Mouse (Mus musculus): ENCODE data around the gene Ttc30a1. TPM values are rescaled to one million over a fixed set of nuclear protein-coding genes. Genes with fewer than 3 reads are reported as not detected.

Ttc30a1 gene
- polyA plus RNA-seq, 1 experiment: not detected

DNA sequence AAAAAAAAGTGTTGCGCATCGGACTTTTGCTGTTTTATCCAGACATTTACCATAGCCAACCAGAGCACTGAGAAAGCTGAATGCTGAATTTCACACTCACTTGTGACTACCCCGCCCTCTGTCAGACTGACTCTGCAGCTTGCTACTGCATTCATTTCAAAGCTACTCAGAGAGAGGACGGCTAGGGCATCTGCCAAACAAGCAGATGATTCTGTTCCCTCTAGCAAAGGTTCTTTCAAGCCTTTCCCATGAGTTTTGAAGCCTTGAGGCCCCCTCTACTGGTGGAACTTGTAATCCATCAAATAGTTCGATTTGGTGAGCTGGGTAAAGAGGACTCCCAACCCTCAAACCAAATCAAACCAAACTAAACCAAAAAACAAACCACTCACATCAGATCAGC is 16.8 kb downstream of the Ttc30a1 start:
- WGBS: 15% methylated on average over 5 of the region's 5 CpGs
- Histone ChIP-seq H3K4me1 (ENCODE audit: control insufficient read depth, insufficient read depth, low read length) (no peaks in the 10 kb centered on the region), H3K27ac (ENCODE audit: insufficient read depth, low read depth, low read length) (no peak overlapping the region), H3K4me3 (ENCODE audit: insufficient read depth, low read depth, low read length) (0 out of 2 replicates have a peak overlapping the region, but pooled peaks have one; percentile 17)
- TF ChIP-seq POLR2A (IDR thresholded peaks at IDR 0.05; ENCODE audit: insufficient read depth, low read depth, low read length) (no peak), CTCF (IDR thresholded peaks at IDR 0.05; ENCODE audit: insufficient read depth, low read depth, low read length) (no peak)

GRCm38 (mm10) chr2:75964512-75964911 is 17.3 kb downstream of the Ttc30a1 start:
- peak; percentile 40; the same call in 1 of the 2 replicates for TF ChIP-seq CTCF (IDR thresholded peaks at IDR 0.05; ENCODE audit: insufficient read depth, low read depth, low read length)
- no peak for TF ChIP-seq POLR2A (IDR thresholded peaks at IDR 0.05; ENCODE audit: insufficient read depth, low read depth, low read length)

DNA sequence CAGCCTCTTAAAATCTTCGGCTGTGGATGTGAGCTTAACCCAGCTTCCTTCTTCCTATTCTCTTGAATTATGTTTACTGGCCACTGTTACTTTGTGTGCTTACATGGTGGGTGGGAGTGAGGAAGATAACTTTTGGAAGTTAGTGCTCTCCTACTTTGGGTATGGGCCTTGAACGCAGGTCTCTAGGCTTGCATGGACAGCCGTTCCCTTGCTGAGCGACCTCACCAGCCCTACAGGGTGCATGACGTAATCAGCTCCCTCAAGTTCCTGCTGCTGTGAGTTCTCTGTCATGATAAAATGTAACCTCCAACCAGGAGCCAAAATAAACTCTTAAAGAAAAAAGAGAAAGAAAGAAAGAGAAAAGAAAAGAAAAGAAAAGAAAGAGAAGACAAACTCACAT is 17.7 kb downstream of the Ttc30a1 start:
- no peak overlapping the region for H3K4me3 ChIP-seq (ENCODE audit: insufficient read depth, low read depth, low read length)
- 65% methylated on average over 5 of the region's 5 CpGs for WGBS
- H3K27ac ChIP-seq (ENCODE audit: insufficient read depth, low read depth, low read length): no peak overlapping the region
- H3K4me1 ChIP-seq (ENCODE audit: control insufficient read depth, insufficient read depth, low read length): peaks cover 2% of the 10 kb centered on the region; the same call in 1 of the 2 replicates
- TF ChIP-seq POLR2A (IDR thresholded peaks at IDR 0.05; ENCODE audit: insufficient read depth, low read depth, low read length) (no peak), CTCF (IDR thresholded peaks at IDR 0.05; ENCODE audit: insufficient read depth, low read depth, low read length) (no peak)

More at GRCm38 (mm10) chr2:75964512-75964911, 17.3 kb downstream of the Ttc30a1 start:
- WGBS: 7% methylated on average over 14 of the region's 14 CpGs
- Histone ChIP-seq H3K4me3 (ENCODE audit: insufficient read depth, low read depth, low read length) (peak overlapping the region; percentile 17; the same call in 1 of the 2 replicates), H3K4me1 (ENCODE audit: control insufficient read depth, insufficient read depth, low read length) (peaks cover 2% of the 10 kb centered on the region; the same call in 1 of the 2 replicates), H3K27ac (ENCODE audit: insufficient read depth, low read depth, low read length) (no peak overlapping the region; the same call in 1 of the 2 replicates)

DNA sequence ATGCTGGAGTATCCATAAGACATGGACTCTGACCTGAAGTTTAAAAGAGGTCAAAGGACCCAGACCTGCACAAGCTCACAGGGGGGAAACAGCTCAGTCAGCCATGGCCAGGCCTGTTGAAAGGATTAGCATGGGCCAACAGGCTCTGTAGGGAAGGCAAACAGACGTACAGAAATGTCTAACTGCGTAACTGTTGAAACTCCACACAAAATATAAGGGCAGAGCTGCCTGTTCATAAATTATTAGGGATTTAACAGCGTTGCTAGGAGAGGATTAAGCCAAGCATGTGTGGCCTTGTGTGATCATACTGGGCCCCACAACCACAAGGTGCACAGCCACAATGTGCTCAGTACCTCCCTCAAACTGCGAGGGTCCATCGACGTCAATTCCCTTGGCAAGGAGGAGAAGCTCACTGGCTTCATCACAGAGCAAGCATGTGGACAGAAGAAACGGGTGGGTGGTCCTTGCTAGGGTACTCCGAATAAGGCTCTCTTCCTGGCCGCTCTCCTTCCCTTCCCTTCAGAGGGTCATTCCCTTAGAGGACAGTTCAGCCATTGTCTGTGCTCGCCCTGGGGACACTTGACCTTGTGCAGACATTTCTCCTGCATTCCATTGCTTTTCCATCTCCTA is 18.4 kb downstream of the Ttc30a1 start:
- 80% methylated on average over 10 of the region's 10 CpGs for WGBS
- Histone ChIP-seq H3K4me3 (ENCODE audit: insufficient read depth, low read depth, low read length) (no peak overlapping the region), H3K27ac (ENCODE audit: insufficient read depth, low read depth, low read length) (no peak overlapping the region), H3K4me1 (ENCODE audit: control insufficient read depth, insufficient read depth, low read length) (peaks cover 2% of the 10 kb centered on the region; the same call in 1 of the 2 replicates)
- TF ChIP-seq CTCF (IDR thresholded peaks at IDR 0.05; ENCODE audit: insufficient read depth, low read depth, low read length) (no peak), POLR2A (IDR thresholded peaks at IDR 0.05; ENCODE audit: insufficient read depth, low read depth, low read length) (no peak)

GRCm38 (mm10) chr2:75960366-75961330 is 21.1 kb downstream of the Ttc30a1 start:
- no peak overlapping the region for H3K27ac ChIP-seq (ENCODE audit: insufficient read depth, low read depth, low read length)
- 69% methylated on average over 15 of the region's 15 CpGs for WGBS
- no peak for TF ChIP-seq CTCF (IDR thresholded peaks at IDR 0.05; ENCODE audit: insufficient read depth, low read depth, low read length)
- TF ChIP-seq POLR2A (IDR thresholded peaks at IDR 0.05; ENCODE audit: insufficient read depth, low read depth, low read length): no peak

DNA sequence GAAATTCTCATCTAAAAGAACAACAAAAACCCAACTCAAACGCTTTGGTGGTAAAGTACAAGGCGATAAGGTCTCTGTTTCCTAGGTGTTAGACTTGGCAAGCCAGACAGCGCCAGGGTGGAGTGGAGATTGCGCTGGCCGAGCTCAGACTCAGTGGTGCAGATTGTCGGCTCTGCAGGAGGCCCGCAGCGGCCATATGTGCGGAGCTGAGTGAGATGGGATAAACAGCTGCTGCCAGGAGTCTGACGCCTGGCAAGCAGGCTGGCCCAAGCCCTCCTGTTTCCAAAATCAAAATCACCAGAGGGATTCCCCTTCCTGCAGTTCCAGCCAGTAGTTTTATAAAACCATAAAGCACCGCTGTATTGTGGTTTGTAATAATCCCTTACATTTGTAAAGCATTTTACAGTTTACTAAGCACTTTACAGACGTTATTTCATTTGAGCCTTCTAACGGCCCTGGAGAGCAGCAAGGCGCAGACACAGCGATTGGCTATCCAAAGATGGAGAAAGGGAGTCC is 21.9 kb downstream of the Ttc30a1 start:
- no peak overlapping the region for H3K27ac ChIP-seq (ENCODE audit: insufficient read depth, low read depth, low read length)
- peaks cover 2% of the 10 kb centered on the region; the same call in 1 of the 2 replicates for H3K4me1 ChIP-seq (ENCODE audit: control insufficient read depth, insufficient read depth, low read length)
- no peak overlapping the region for H3K4me3 ChIP-seq (ENCODE audit: insufficient read depth, low read depth, low read length)
- WGBS: 27% methylated on average over 15 of the region's 15 CpGs
- no peak for TF ChIP-seq POLR2A (IDR thresholded peaks at IDR 0.05; ENCODE audit: insufficient read depth, low read depth, low read length)
- TF ChIP-seq CTCF (IDR thresholded peaks at IDR 0.05; ENCODE audit: insufficient read depth, low read depth, low read length): no peak

More at GRCm38 (mm10) chr2:75960366-75961330, 21.1 kb downstream of the Ttc30a1 start:
- Histone ChIP-seq H3K4me3 (ENCODE audit: insufficient read depth, low read depth, low read length) (no peak overlapping the region), H3K4me1 (ENCODE audit: control insufficient read depth, insufficient read depth, low read length) (peaks cover 2% of the 10 kb centered on the region; the same call in 1 of the 2 replicates)

- TF ChIP-seq CTCF (IDR thresholded peaks at IDR 0.05; ENCODE audit: insufficient read depth, low read depth, low read length) (no peak), POLR2A (IDR thresholded peaks at IDR 0.05; ENCODE audit: insufficient read depth, low read depth, low read length) (no peak)
- H3K4me1 ChIP-seq (ENCODE audit: control insufficient read depth, insufficient read depth, low read length): peaks cover 2% of the 10 kb centered on the region; the same call in 1 of the 2 replicates
- H3K27ac ChIP-seq (ENCODE audit: insufficient read depth, low read depth, low read length): no peak overlapping the region
- H3K4me3 ChIP-seq (ENCODE audit: insufficient read depth, low read depth, low read length): no peak overlapping the region
- 55% methylated on average over 18 of the region's 18 CpGs for WGBS
Observed at GRCm38 (mm10) chr2:75959183-75959849, 22.5 kb downstream of the Ttc30a1 start.

- no peak for TF ChIP-seq CTCF (IDR thresholded peaks at IDR 0.05; ENCODE audit: insufficient read depth, low read depth, low read length)
- no peak for TF ChIP-seq POLR2A (IDR thresholded peaks at IDR 0.05; ENCODE audit: insufficient read depth, low read depth, low read length)
- peaks cover 2% of the 10 kb centered on the region; the same call in 1 of the 2 replicates for H3K4me1 ChIP-seq (ENCODE audit: control insufficient read depth, insufficient read depth, low read length)
- 54% methylated on average over 14 of the region's 14 CpGs for WGBS
- no peak overlapping the region for H3K4me3 ChIP-seq (ENCODE audit: insufficient read depth, low read depth, low read length)
- H3K27ac ChIP-seq (ENCODE audit: insufficient read depth, low read depth, low read length): no peak overlapping the region
Observed at GRCm38 (mm10) chr2:75955709-75956108, 26.1 kb downstream of the Ttc30a1 start.

Data from olfactory bulb, adult 2 months (tissue).